Mouse (Mus musculus) midbrain, postnatal 0 days (tissue): ENCODE measurements around the gene Fam163b. TPM values are rescaled to one million over a fixed set of nuclear protein-coding genes. Genes with fewer than 3 reads are reported as not detected.

Experiments used
- ATAC-seq: fragments of 200-750 bp; cut with Nextera tagmentation; 2 replicates; pipeline ENCODE4 v1.8.0; 2017; ENCODE audit warnings: moderate number of reproducible peaks, mild to moderate bottlenecking, moderate TSS enrichment, moderate library complexity; ENCODE audit not compliant: low FRiP score
- DNase-seq: peaks from one replicate; pipeline ENCODE4 v3.0.0-alpha.2; 2015; ENCODE audit warnings: low spot score
- H3K27ac ChIP-seq: fragments of 300-500 bp; sonication (generic); 2 replicates; pipeline ENCODE4 v1.5.1; 2014; ENCODE audit warnings: low read depth, mild to moderate bottlenecking, low read length, mixed read lengths
- H3K27me3 ChIP-seq: fragments of 300-500 bp; sonication (generic); 2 replicates; pipeline ENCODE4 v1.6.1; 2014; ENCODE audit warnings: low read length, control low read depth, mixed read lengths; ENCODE audit not compliant: insufficient read depth
- H3K36me3 ChIP-seq: fragments of 300-500 bp; sonication (generic); 2 replicates; pipeline ENCODE4 v1.6.1; 2014; ENCODE audit warnings: low read length, control low read depth, mixed read lengths; ENCODE audit not compliant: insufficient read depth
- H3K4me1 ChIP-seq: fragments of 300-500 bp; sonication (generic); 2 replicates; pipeline ENCODE4 v1.6.1; 2014; ENCODE audit warnings: mild to moderate bottlenecking, control low read depth, antibody characterized with exemption, low read length, mixed read lengths; ENCODE audit not compliant: insufficient read depth
- H3K4me2 ChIP-seq: fragments of 300-500 bp; sonication (generic); 2 replicates; pipeline ENCODE4 v1.6.1; 2014; ENCODE audit warnings: low read depth, mild to moderate bottlenecking, low read length, mixed read lengths; ENCODE audit not compliant: poor library complexity, severe bottlenecking
- H3K4me3 ChIP-seq: fragments of 300-500 bp; sonication (generic); 2 replicates; pipeline ENCODE4 v1.5.1; 2014; ENCODE audit warnings: low read depth, mild to moderate bottlenecking, low read length, moderate library complexity
- H3K9ac ChIP-seq: fragments of 300-500 bp; sonication (generic); replicated peaks from 2 replicates; pipeline ENCODE4 v1.6.1; 2014; ENCODE audit warnings: mild to moderate bottlenecking, low read length, moderate library complexity, mixed read lengths; ENCODE audit not compliant: poor library complexity, severe bottlenecking
- H3K9me3 ChIP-seq: fragments of 300-500 bp; sonication (generic); 2 replicates; pipeline ENCODE4 v1.6.1; 2016; ENCODE audit warnings: low read length, control low read depth
- CTCF ChIP-seq: IDR thresholded peaks from 2 replicates; pipeline ENCODE4 v1.5.1; 2016; ENCODE audit warnings: antibody characterized with exemption, mild to moderate bottlenecking
- WGBS: fragments of 180-500 bp; shearing (Covaris S2); extraction: QIAGEN DNeasy Blood & Tissue Kit; methylation state at CpG from one replicate; pipeline ENCODE4 v1.1.7; 2014; 5-methylcytosine and 5-hydroxymethylcytosine counted together
- polyA plus RNA-seq: library from polyadenylated mRNA; unstranded; fragments of >200 nt; fragmentation: Nextera tagmentation; extraction: Ambion mirVana; gene quantifications from 2 replicates; pipeline ENCODE4 v1.2.1, GENCODE M21; 2015
- total RNA-seq: library from RNA; depleted of rRNA; stranded (reverse); fragments of >200 nt; gene quantifications from 2 replicates; pipeline ENCODE4 v1.2.3, GENCODE M21; 2014

Fam163b gene
- total and polyA plus RNA-seq, 2 experiments from 2014 or later: 8.4 to 13.0 TPM

DNA sequence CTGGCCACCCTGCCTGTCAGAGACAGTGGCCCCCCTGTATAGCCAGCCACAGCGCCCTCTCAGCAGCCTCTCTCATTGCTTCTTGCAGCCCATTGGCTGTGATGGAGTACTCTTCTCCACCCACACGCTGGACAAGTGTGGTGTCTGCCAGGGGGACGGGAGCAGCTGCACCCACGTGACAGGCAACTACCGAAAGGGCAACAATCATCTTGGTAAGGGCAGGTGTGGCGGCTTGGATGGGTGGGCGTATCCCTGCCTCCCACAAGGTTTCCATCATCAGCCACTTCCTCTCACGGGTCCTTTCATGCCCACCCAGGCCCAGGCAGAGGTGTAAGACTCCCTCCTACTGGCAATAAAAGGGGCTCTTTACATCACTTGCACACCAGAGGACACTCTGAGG, 57.3 kb downstream of the Fam163b start:
- 61% methylated on average over 8 of the region's 8 CpGs for WGBS
- DNase-seq (no peak), ATAC-seq (no peak)
- H3K27ac ChIP-seq: no peak overlapping the region
- H3K4me2 ChIP-seq: no peak overlapping the region
- no peaks in the 10 kb centered on the region for H3K36me3 ChIP-seq
- no peak overlapping the region for H3K9ac ChIP-seq
- no peaks in the 10 kb centered on the region for H3K4me1 ChIP-seq
- no peak for TF ChIP-seq CTCF
- no peak overlapping the region for H3K4me3 ChIP-seq
- H3K9me3 ChIP-seq: no peaks in the 10 kb centered on the region
- H3K27me3 ChIP-seq: no peaks in the 10 kb centered on the region

DNA sequence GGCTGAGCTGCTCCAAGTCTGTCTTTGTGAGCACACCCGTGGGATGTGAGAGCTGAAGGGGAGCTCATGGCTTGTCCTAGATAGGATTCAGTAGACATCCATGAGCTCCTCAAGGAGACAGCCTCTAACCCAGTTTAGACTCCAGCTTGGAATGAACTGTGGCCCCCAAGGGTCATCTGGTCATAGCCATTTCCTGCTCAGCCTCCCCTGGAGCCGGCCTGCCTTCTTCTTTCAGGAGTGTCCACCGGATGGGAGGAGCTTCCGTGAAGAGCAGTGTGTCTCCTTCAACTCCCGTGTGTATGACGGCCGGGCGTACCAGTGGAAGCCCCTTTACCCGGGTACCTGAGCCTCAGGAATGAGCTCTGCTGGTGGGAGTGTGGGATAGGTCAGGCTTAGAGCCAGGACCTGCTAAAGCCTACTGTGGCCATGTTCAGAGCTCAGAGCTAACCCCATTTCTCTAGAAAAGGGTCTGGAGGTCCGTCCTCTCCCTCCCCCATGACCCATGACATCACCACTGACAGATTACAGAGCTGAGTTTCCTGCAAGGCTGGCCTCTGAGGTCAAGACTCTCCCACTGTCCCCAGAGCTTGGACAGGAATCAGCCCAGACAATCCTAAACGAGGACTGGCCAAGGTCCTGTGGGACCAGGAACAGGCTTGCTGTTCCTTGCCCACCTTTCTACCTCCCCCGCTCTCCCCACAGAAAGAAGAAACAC, 58.4 kb downstream of the Fam163b start:
- no peak for TF ChIP-seq CTCF
- DNase-seq (no peak), ATAC-seq (no peak)
- H3K4me2 ChIP-seq: no peak overlapping the region
- WGBS: 82% methylated on average over 12 of the region's 12 CpGs
- no peaks in the 10 kb centered on the region for H3K9me3 ChIP-seq
- H3K27ac ChIP-seq: no peak overlapping the region
- H3K4me3 ChIP-seq: no peak overlapping the region
- H3K36me3 ChIP-seq: no peaks in the 10 kb centered on the region
- 0 out of 2 replicates have a peak, but pooled peaks cover 7% of the 10 kb centered on the region for H3K4me1 ChIP-seq
- no peak overlapping the region for H3K9ac ChIP-seq
- no peaks in the 10 kb centered on the region for H3K27me3 ChIP-seq

DNA sequence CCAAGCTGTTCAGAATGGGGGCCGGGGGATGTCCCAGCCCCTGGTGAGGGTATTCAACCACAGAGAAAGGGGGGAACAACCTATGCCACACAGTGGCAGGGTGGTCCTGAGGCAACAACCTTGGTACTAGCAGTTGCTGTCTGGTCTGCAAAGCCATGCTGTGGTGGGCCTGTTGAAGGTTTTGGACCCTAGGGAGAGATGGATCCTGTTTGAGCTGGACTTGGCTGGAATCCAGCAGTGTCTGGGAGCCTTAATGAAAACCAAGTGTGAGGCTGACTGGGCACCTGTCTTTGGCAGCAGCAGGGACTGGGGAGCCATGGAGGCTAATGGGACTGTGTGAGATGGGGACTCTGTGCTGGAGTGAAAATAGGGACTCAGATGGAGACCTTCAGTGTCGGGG, 62.6 kb downstream of the Fam163b start:
- Histone ChIP-seq H3K9me3 (no peaks in the 10 kb centered on the region), H3K4me2 (peak overlapping the region; percentile 19), H3K27ac (no peak overlapping the region), H3K36me3 (no peaks in the 10 kb centered on the region), H3K4me3 (no peak overlapping the region), H3K9ac (no peak overlapping the region; the same call in 1 of the 2 replicates), H3K4me1 (0 out of 2 replicates have a peak, but pooled peaks cover 7% of the 10 kb centered on the region), H3K27me3 (no peaks in the 10 kb centered on the region)
- peak; percentile 70 for DNase-seq
- ATAC-seq: no peak
- TF ChIP-seq CTCF: no peak
- 59% methylated on average over 2 of the region's 2 CpGs for WGBS

DNA sequence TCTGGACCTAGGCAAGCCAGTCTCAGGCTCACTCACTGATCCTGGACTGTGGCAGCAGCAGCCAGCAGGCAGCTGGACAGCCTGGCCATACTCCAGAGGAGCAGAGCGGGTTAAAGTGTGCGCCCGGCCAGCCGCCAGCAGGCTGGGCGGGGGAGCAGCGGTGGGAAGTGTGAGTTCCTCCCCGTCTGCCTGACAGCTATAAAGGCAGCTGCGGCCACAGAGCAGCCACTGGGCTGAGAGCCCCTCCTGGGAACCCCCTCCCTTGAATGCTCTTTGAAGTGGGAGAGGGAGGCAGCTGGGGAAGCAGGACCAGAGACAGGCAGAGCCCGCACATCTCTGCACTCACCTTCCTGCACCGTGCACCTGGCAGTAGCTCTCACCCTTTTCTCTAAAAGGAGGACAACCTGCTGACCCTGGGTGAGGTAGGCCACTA, 63.1 kb downstream of the Fam163b start, which contains the start of gene Adamtsl2:
Adamtsl2 (plus strand) TSS at position 228 of the 433 bp plus-strand sequence.
- no peak within 1 kb of the TSS for H3K4me3 ChIP-seq
- H3K4me1 ChIP-seq: 0 out of 2 replicates have a peak, but pooled peaks cover 7% of the 10 kb centered on the region
- no peaks in the 10 kb centered on the region for H3K27me3 ChIP-seq
- no peak for TF ChIP-seq CTCF
- H3K9me3 ChIP-seq: no peaks in the 10 kb centered on the region
- WGBS: 3% methylated on average over 10 of the region's 10 CpGs
- no peak within 1 kb of the TSS for H3K27ac ChIP-seq
- ATAC-seq (peak; percentile 63), DNase-seq (peak; percentile 88)
- H3K9ac ChIP-seq: no peak within 1 kb of the TSS; the same call in 1 of the 2 replicates
- H3K36me3 ChIP-seq: no peaks in the 10 kb centered on the region
- H3K4me2 ChIP-seq: peak within 1 kb of the TSS; percentile 19

DNA sequence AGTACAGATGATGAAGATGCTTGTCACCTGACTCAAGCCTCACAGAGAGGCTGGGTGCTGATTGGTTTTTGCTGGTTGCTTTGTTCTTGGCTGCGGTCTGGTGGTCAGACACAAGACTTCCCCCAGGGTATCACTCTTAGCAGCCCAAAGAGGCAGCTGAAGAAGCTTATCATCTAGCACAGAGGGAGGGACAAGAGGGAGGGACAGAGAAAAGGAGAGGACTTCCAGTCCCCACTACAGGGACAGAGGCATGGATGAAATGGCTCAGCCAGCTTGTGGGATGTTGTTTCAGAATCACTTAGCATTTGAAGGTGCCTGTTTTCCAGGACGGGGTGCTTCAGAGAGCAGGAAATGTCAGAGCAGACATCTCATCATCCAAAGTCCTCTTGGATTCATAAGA, 64.0 kb downstream of the Fam163b start:
- TF ChIP-seq CTCF: no peak
- ATAC-seq: no peak
- H3K9me3 ChIP-seq: no peaks in the 10 kb centered on the region
- H3K36me3 ChIP-seq: no peaks in the 10 kb centered on the region
- H3K4me1 ChIP-seq: 0 out of 2 replicates have a peak, but pooled peaks cover 7% of the 10 kb centered on the region
- H3K27me3 ChIP-seq: no peaks in the 10 kb centered on the region
- no peak overlapping the region for H3K9ac ChIP-seq
- no peak overlapping the region for H3K4me3 ChIP-seq
- H3K27ac ChIP-seq: no peak overlapping the region
- no peak for DNase-seq
- H3K4me2 ChIP-seq: no peak overlapping the region
- WGBS: 18% methylated on average over 2 of the region's 2 CpGs

DNA sequence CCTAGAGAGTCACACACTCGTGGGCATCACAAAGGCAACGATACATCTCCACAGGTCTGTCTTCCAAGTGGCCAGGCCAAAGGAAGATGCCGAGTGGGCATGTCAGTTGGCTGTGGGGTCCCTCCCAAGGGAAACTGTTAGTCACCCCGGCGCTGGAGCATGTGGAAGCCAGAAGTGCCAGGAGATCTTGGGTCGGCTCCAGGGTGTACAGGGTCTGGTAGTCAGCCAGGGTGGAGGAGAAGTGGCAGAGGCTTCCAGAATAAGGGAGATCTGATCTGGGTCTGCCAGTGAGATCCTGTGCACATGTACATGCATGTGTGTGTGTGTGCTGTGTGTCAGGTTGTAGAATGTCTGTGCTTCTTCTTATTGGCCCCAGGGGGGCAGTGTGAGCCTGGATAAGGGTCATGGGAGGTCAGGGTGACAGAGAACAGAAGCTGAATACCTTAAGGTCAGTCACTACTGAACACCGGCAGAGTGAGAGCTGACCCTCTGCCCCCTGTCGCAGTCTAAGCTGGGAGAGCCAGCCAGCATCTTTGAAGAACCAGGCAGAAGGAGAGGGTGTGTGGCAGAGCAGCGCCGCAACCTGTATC, 64.5 kb downstream of the Fam163b start:
- DNase-seq (peak; percentile 28), ATAC-seq (no peak)
- Histone ChIP-seq H3K9ac (no peak overlapping the region), H3K36me3 (no peaks in the 10 kb centered on the region), H3K4me2 (no peak overlapping the region), H3K27me3 (no peaks in the 10 kb centered on the region), H3K9me3 (no peaks in the 10 kb centered on the region), H3K4me1 (0 out of 2 replicates have a peak, but pooled peaks cover 7% of the 10 kb centered on the region), H3K4me3 (no peak overlapping the region), H3K27ac (no peak overlapping the region)
- WGBS: 55% methylated on average over 10 of the region's 10 CpGs
- TF ChIP-seq CTCF: peak; percentile 51
